Mouse (Mus musculus) urinary bladder, postnatal 4 days (tissue): ENCODE data around the gene Serp1.
"Not testable (repeated sequence)": the region's sequence is repeated elsewhere in the genome, so short reads cannot be mapped to it uniquely, and the experiment has no call there.

Experiments used
- DNase-seq, 2 experiments: peaks; one replicate each; pipeline ENCODE4 v3.0.0; 2021 to 2022; ENCODE audit warnings: low spot score in 2 of 2

Serp1 gene

GRCm38 (mm10) chr3:58508020-58508750, 17.5 kb downstream of the Serp1 start:
- no peak for DNase-seq

GRCm38 (mm10) chr3:58504676-58505075, 21.0 kb downstream of the Serp1 start:
- no peak for DNase-seq

- no peak for DNase-seq
Measured at GRCm38 (mm10) chr3:58503720-58504333, 21.9 kb downstream of the Serp1 start.

GRCm38 (mm10) chr3:58501961-58502360, 23.7 kb downstream of the Serp1 start:
- no peak for DNase-seq

GRCm38 (mm10) chr3:58493621-58494020, 32.1 kb downstream of the Serp1 start:
- DNase-seq, result no peak

GRCm38 (mm10) chr3:58490787-58491186, 34.9 kb downstream of the Serp1 start:
- no peak for DNase-seq

GRCm38 (mm10) chr3:58487999-58488775, 37.5 kb downstream of the Serp1 start:
- DNase-seq, result no peak

- DNase-seq, result no peak
Measured at GRCm38 (mm10) chr3:58487121-58487520, 38.6 kb downstream of the Serp1 start.

GRCm38 (mm10) chr3:58485883-58486282, 39.8 kb downstream of the Serp1 start:
- no peak for DNase-seq

- no peak for DNase-seq
Measured at GRCm38 (mm10) chr3:58478755-58479455, 46.8 kb downstream of the Serp1 start.

- DNase-seq, result not testable (repeated sequence)
Measured at GRCm38 (mm10) chr3:58475298-58475697, 50.4 kb downstream of the Serp1 start.
